Mouse (Mus musculus) lung, embryonic 14.5 days (tissue): ENCODE measurements at regions not wholly inside any gene's neighbourhood (a gene's known extent, or its start where the extent isn't known, plus 50 kb on each side); places are given as distances from the start of the nearest gene placed in this dataset.

Source experiments
- ATAC-seq: fragments of 200-750 bp; cut with Nextera tagmentation; 2 replicates; pipeline ENCODE4 v1.8.0; 2017; ENCODE audit warnings: mild to moderate bottlenecking, moderate TSS enrichment, moderate library complexity; ENCODE audit not compliant: insufficient read depth
- DNase-seq: peaks from one replicate; pipeline ENCODE4 v3.0.0-alpha.2; 2015
- H3K27ac ChIP-seq: fragments of 300-500 bp; sonication (generic); 2 replicates; pipeline ENCODE4 v1.5.1; 2014; ENCODE audit warnings: low read depth, mild to moderate bottlenecking, moderate library complexity
- H3K27me3 ChIP-seq: fragments of 300-500 bp; sonication (generic); 2 replicates; pipeline ENCODE4 v1.6.1; 2014; ENCODE audit warnings: low read length, control low read depth; ENCODE audit not compliant: insufficient read depth
- H3K36me3 ChIP-seq: fragments of 300-500 bp; sonication (generic); 2 replicates; pipeline ENCODE4 v1.6.1; 2014; ENCODE audit warnings: control low read depth; ENCODE audit not compliant: insufficient read depth
- H3K4me1 ChIP-seq: fragments of 300-500 bp; sonication (generic); 2 replicates; pipeline ENCODE4 v1.6.1; 2014; ENCODE audit warnings: antibody characterized with exemption, control low read depth; ENCODE audit not compliant: insufficient read depth
- H3K4me2 ChIP-seq: fragments of 300-500 bp; sonication (generic); 2 replicates; pipeline ENCODE4 v1.6.1; 2014; ENCODE audit warnings: mild to moderate bottlenecking
- H3K4me3 ChIP-seq: fragments of 300-500 bp; sonication (generic); 2 replicates; pipeline ENCODE4 v1.5.1; 2014; ENCODE audit warnings: low read depth, low read length
- H3K9ac ChIP-seq: fragments of 300-500 bp; sonication (generic); 2 replicates; pipeline ENCODE4 v1.6.1; 2014
- H3K9me3 ChIP-seq: fragments of 300-500 bp; sonication (generic); 2 replicates; pipeline ENCODE4 v1.6.1; 2016; ENCODE audit warnings: low read depth, low read length, control low read depth
- CTCF ChIP-seq: IDR thresholded peaks from 2 replicates; pipeline ENCODE4 v1.5.1; 2016; ENCODE audit warnings: antibody characterized with exemption, low read depth
- WGBS: fragments of 180-500 bp; shearing (Covaris S2); extraction: QIAGEN DNeasy Blood & Tissue Kit; methylation state at CpG from one replicate; pipeline ENCODE4 v1.1.7; 2014; 5-methylcytosine and 5-hydroxymethylcytosine counted together

DNA sequence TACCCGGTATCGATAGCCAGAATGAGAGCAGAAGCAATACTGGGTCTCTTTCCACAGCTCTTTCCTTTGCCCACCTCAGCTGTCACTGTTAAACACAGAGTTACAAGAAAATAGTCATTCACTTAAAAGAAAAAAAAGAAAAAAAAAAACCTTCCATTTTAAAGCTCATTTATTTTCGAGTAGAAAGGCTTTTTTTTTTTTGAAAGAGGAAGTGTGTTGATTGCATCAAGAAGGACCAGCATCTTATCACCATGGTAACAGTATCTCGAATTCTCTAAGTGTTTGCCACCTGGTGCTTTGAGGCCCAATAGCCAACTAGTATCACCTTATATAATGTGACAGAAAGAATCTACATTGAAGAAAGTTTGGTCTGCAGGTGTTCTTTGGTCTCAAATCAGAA lies 245.5 kb upstream of the Ccdc54 start:
- H3K4me1 ChIP-seq: no peaks in the 10 kb centered on the region
- H3K4me3 ChIP-seq: no peak overlapping the region
- no peak for DNase-seq
- H3K9me3 ChIP-seq: no peaks in the 10 kb centered on the region
- H3K4me2 ChIP-seq: no peak overlapping the region
- ATAC-seq: no peak
- no peaks in the 10 kb centered on the region for H3K36me3 ChIP-seq
- H3K27me3 ChIP-seq: no peaks in the 10 kb centered on the region
- H3K9ac ChIP-seq: no peak overlapping the region
- no peak for TF ChIP-seq CTCF
- no peak overlapping the region for H3K27ac ChIP-seq
- WGBS: 67% methylated on average over 4 of the region's 4 CpGs

DNA sequence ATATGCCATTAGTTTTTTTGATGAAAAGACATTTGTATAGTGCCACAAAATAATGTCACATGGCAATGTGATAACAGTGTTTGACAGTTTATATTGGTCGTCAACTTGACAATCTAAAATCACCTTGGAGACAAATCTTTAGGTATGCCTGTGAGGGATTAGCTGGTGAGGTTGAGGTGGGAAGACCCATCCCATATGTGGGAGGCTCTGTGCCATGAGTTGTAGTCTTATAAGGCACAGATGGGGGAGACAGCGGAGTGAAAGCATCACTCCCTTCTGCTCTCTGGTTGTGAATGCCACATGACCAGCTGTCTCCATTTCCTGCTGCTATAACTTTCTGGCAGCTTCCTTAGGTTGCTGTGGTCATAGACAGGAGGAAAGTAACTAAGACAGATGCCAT lies 242.4 kb upstream of the Ccdc54 start:
- Histone ChIP-seq H3K9me3 (no peaks in the 10 kb centered on the region), H3K9ac (no peak overlapping the region), H3K4me1 (no peaks in the 10 kb centered on the region), H3K27me3 (no peaks in the 10 kb centered on the region), H3K4me3 (no peak overlapping the region), H3K27ac (no peak overlapping the region), H3K4me2 (no peak overlapping the region), H3K36me3 (no peaks in the 10 kb centered on the region)
- ATAC-seq (no peak), DNase-seq (no peak)
- no peak for TF ChIP-seq CTCF
- WGBS: 77% methylated on average over 2 of the region's 2 CpGs

DNA sequence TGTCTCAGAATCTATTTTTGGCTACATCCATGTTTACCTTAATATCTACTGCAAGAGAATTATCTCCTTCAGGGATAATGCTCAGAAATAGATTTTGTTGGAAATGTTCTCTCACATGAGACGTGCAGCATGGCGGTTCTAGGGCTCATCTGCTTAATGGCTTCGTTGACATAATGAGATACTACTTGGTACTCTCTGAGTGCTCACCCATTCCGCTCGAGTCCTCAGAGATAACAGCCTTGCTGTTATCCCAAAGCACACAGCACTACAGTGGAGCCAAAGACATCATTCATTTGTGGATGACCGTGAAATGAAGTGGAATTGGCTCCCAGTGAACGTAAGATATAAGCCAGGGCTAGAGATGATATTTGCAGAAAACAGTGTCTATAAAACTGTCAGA lies 231.4 kb upstream of the Ccdc54 start:
- DNase-seq (no peak), ATAC-seq (no peak)
- TF ChIP-seq CTCF: no peak
- no peaks in the 10 kb centered on the region for H3K36me3 ChIP-seq
- H3K9me3 ChIP-seq: no peaks in the 10 kb centered on the region
- 35% methylated on average over 7 of the region's 7 CpGs for WGBS
- H3K27ac ChIP-seq: no peak overlapping the region
- no peak overlapping the region for H3K4me2 ChIP-seq
- no peaks in the 10 kb centered on the region for H3K27me3 ChIP-seq
- H3K4me1 ChIP-seq: no peaks in the 10 kb centered on the region
- H3K4me3 ChIP-seq: no peak overlapping the region
- H3K9ac ChIP-seq: no peak overlapping the region

DNA sequence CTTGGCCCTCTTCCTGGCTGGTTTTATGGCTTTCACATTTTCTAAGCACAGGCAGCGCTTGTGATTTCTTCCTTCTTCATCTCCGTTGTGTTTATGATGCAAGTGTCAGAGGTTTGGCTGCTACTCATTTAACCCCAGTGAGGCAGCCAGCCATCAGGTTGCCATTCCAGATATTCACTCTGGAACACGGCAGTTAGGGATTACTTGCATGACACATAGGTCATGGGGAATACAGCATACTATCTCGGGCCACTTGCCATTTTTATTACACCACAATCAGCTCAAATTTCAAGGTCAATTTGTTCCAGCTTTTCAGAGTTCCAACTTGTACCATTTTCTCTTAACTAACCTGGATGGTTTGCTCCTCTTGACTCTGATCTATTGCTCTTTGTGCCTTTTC lies 223.7 kb upstream of the Ccdc54 start:
- DNase-seq: peak; percentile 32
- H3K27ac ChIP-seq: no peak overlapping the region

DNA sequence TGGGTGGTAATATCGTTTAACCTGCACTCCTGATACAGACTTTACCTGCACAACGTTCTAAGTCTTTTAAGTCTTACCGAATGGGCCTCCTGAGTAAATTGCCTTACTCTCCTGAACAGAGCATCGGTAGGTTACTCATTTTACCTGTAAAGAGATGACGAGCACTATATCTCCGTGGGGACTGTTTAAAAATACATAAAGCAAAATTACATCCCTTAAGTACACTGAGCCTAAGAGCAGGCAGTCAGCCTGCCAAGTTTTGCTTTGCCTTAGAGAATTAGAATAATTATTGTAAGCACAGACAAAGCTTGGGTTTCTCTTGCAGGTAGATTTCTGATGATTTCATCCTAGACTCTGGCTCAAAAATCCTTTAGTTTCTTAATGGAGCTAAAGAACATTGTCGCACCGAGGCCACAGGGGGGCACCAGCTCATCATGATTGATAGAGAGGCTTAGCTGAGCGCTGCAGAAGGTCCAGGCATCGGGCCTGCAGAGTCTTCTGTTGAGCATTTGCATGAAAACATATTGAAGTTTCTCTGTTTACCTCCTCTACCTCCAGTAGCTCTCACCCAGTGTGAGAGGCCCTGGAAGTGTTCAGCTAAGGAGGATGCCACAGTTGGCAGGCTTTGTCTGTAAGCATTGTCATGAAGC lies 208.3 kb upstream of the Ccdc54 start:
- Histone ChIP-seq H3K4me1 (no peaks in the 10 kb centered on the region), H3K4me2 (no peak overlapping the region), H3K9ac (no peak overlapping the region), H3K9me3 (no peaks in the 10 kb centered on the region), H3K4me3 (no peak overlapping the region), H3K27me3 (no peaks in the 10 kb centered on the region), H3K36me3 (no peaks in the 10 kb centered on the region), H3K27ac (no peak overlapping the region)
- DNase-seq (peak; percentile 85), ATAC-seq (no peak)
- TF ChIP-seq CTCF: peak; percentile 70
- 43% methylated on average over 10 of the region's 10 CpGs for WGBS

More for the DNA sequence above, 223.7 kb upstream of the Ccdc54 start:
- TF ChIP-seq CTCF: no peak
- no peak overlapping the region for H3K9ac ChIP-seq
- H3K36me3 ChIP-seq: no peaks in the 10 kb centered on the region
- H3K27me3 ChIP-seq: no peaks in the 10 kb centered on the region
- no peak overlapping the region for H3K4me2 ChIP-seq
- ATAC-seq: no peak
- no peak overlapping the region for H3K4me3 ChIP-seq
- H3K9me3 ChIP-seq: no peaks in the 10 kb centered on the region
- 29% methylated on average over 4 of the region's 4 CpGs for WGBS
- no peaks in the 10 kb centered on the region for H3K4me1 ChIP-seq

DNA sequence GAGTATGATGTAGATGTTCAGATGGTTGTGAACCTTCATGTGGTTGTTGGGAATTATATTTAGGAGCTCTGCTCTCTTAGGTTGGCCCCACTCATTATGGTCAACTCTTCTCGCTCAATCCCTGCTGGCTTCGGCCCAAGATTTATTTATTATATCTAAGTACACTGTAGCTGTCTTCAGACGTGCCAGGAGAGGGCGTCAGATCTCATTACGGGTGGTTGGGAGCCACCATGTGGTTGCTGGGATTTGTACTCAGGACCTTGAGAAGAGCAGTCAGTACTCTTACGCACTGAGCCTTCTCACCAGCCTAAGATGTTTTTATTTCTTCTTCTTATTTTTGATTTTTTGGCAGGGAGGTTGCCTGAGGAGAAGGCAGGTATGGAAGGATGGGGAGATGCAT lies 207.1 kb upstream of the Ccdc54 start:
- H3K9me3 ChIP-seq: no peaks in the 10 kb centered on the region
- WGBS: 63% methylated on average over 6 of the region's 6 CpGs

DNA sequence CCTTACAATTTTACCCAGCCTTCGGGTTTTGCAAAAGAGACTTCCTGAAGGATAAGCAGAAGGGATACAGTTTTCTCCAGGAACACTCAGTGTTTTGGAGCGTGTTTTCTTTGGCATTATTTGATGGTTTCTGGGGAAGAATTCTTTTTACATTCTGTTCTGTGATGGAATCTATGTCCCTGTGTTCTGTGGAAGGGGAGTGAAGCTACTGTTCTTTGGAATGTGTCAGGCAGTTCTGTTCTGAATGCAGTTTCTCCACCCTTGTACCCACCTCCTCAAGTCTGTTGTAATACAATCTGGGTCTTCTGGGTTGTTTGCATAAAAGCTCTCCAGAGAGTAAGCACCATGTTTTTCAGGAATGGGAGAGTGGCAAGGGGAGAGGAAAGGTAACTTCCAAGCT lies 202.0 kb upstream of the Ccdc54 start:
- WGBS: 58% methylated on average over 2 of the region's 2 CpGs
- no peaks in the 10 kb centered on the region for H3K9me3 ChIP-seq
- H3K27ac ChIP-seq: no peak overlapping the region
- H3K4me2 ChIP-seq: no peak overlapping the region
- H3K9ac ChIP-seq: no peak overlapping the region
- no peak overlapping the region for H3K4me3 ChIP-seq
- ATAC-seq: no peak
- no peaks in the 10 kb centered on the region for H3K27me3 ChIP-seq
- H3K4me1 ChIP-seq: no peaks in the 10 kb centered on the region
- DNase-seq: no peak
- no peak for TF ChIP-seq CTCF
- H3K36me3 ChIP-seq: no peaks in the 10 kb centered on the region

More for the DNA sequence above, 207.1 kb upstream of the Ccdc54 start:
- H3K27me3 ChIP-seq: no peaks in the 10 kb centered on the region
- TF ChIP-seq CTCF: no peak
- H3K36me3 ChIP-seq: no peaks in the 10 kb centered on the region
- no peak overlapping the region for H3K4me3 ChIP-seq
- no peak overlapping the region for H3K27ac ChIP-seq
- ATAC-seq (no peak), DNase-seq (no peak)
- H3K4me1 ChIP-seq: no peaks in the 10 kb centered on the region
- H3K4me2 ChIP-seq: no peak overlapping the region
- H3K9ac ChIP-seq: no peak overlapping the region

DNA sequence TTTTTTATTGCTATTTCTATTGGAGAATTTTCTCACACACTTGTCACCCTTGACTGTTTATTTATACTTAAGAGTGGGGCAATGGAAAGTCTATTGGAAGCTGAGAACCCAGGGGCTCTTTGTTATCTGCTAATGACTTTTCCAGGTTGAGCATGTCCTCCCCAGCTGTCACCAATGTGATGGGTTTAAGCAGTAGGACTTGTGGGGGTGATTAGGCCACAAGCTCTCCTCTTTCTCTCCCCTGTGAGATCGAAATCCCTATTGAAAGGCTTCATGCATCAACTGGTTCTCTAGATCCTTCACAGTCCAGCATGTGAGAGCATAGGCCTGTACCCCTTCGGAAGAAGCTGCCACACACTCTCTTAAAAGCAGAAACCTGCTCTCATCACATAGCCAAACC lies 201.6 kb upstream of the Ccdc54 start:
- ATAC-seq (no peak), DNase-seq (no peak)
- Histone ChIP-seq H3K36me3 (no peaks in the 10 kb centered on the region), H3K9me3 (no peaks in the 10 kb centered on the region), H3K4me1 (no peaks in the 10 kb centered on the region), H3K9ac (no peak overlapping the region), H3K27me3 (no peaks in the 10 kb centered on the region), H3K4me2 (no peak overlapping the region), H3K4me3 (no peak overlapping the region), H3K27ac (no peak overlapping the region)
- no peak for TF ChIP-seq CTCF
- WGBS: 24% methylated on average over 2 of the region's 2 CpGs
